ENCODE assay signal across 8 mouse cellular contexts in genomic region chr2:119742461-119743175, GRCm38 (mm10). TPM values are rescaled to one million over a fixed set of nuclear protein-coding genes. Genes with fewer than 3 reads are reported as not detected.
DNase-seq lines count a peak whose midpoint lies in the region; ATAC-seq and TF ChIP-seq lines count a peak whose summit lies in the region.

No protein-coding gene starts in this region.

- peak overlapping the region; percentile 28 for H3K9ac ChIP-seq in forebrain, embryonic 15.5 days (replicated peaks)
- peak overlapping the region; percentile 65 for H3K9ac ChIP-seq in intestine, postnatal 0 days (ENCODE audit: low read depth, low read length)
- peak overlapping the region; percentile 70 for H3K9ac ChIP-seq in lung, embryonic 14.5 days

- intact Hi-C loops in left cerebral cortex, postnatal 4 days (cut with DNase I) = no loop called here

- H3K36me3 ChIP-seq in forebrain, embryonic 15.5 days = no peaks in the 10 kb centered on the region
- no peaks in the 10 kb centered on the region for H3K36me3 ChIP-seq in intestine, postnatal 0 days (ENCODE audit: control insufficient read depth, insufficient read depth)
- H3K36me3 ChIP-seq in lung, embryonic 14.5 days (ENCODE audit: insufficient read depth) = no peaks in the 10 kb centered on the region

- H3K4me3 ChIP-seq in forebrain, embryonic 15.5 days = peak overlapping the region; percentile 53
- H3K4me3 ChIP-seq in intestine, postnatal 0 days (ENCODE audit: low read depth, low read length) = peak overlapping the region; percentile 64
- H3K4me3 ChIP-seq in lung, embryonic 14.5 days (ENCODE audit: low read depth, low read length) = peak overlapping the region; percentile 66

- peak; percentile 31; the same call in 1 of the 2 replicates for ATAC-seq in forebrain, embryonic 15.5 days (replicated peaks)
- ATAC-seq in intestine, postnatal 0 days = no peak
- peak; percentile 15 for ATAC-seq in lung, embryonic 14.5 days (ENCODE audit: insufficient read depth)
- ATAC-seq in megakaryocyte progenitor cell, adult 5-6 weeks (replicated peaks; ENCODE audit: poor library complexity) = no peak

- no peaks in the 10 kb centered on the region for H3K9me3 ChIP-seq in forebrain, embryonic 15.5 days
- H3K9me3 ChIP-seq in intestine, postnatal 0 days (ENCODE audit: control insufficient read depth) = no peaks in the 10 kb centered on the region
- H3K9me3 ChIP-seq in lung, embryonic 14.5 days (ENCODE audit: low read depth, low read length) = no peaks in the 10 kb centered on the region

- peaks cover 35% of the 10 kb centered on the region for H3K27me3 ChIP-seq in forebrain, embryonic 15.5 days
- no peaks in the 10 kb centered on the region for H3K27me3 ChIP-seq in intestine, postnatal 0 days (replicated peaks; ENCODE audit: control insufficient read depth, insufficient read depth, low read length)
- H3K27me3 ChIP-seq in lung, embryonic 14.5 days (ENCODE audit: insufficient read depth, low read length) = peaks cover 26% of the 10 kb centered on the region

- H3K4me1 ChIP-seq in forebrain, embryonic 15.5 days = peaks cover 36% of the 10 kb centered on the region
- peaks cover 7% of the 10 kb centered on the region; the same call in 1 of the 2 replicates for H3K4me1 ChIP-seq in intestine, postnatal 0 days (replicated peaks; ENCODE audit: control insufficient read depth, insufficient read depth, low read length)
- H3K4me1 ChIP-seq in lung, embryonic 14.5 days (ENCODE audit: insufficient read depth) = peaks cover 14% of the 10 kb centered on the region

- no peak for TF ChIP-seq CTCF in intestine, postnatal 0 days (IDR thresholded peaks at IDR 0.05; ENCODE audit: low read depth)
- TF ChIP-seq CTCF in lung, embryonic 14.5 days (IDR thresholded peaks at IDR 0.05; ENCODE audit: low read depth) = no peak

- under 1% methylated on average over 70 of the region's 70 CpGs for WGBS in forebrain, embryonic 15.5 days
- 1% methylated on average over 53 of the region's 70 CpGs for WGBS in intestine, postnatal 0 days
- 1% methylated on average over 70 of the region's 70 CpGs for WGBS in lung, embryonic 14.5 days

- peak overlapping the region; percentile 95 for H3K4me2 ChIP-seq in forebrain, embryonic 15.5 days (replicated peaks)
- peak overlapping the region; percentile 100 for H3K4me2 ChIP-seq in intestine, postnatal 0 days (replicated peaks; ENCODE audit: low read depth)
- H3K4me2 ChIP-seq in lung, embryonic 14.5 days = peak overlapping the region; percentile 99

- H3K27ac ChIP-seq in forebrain, embryonic 15.5 days (replicated peaks) = no peak overlapping the region
- H3K27ac ChIP-seq in intestine, postnatal 0 days (ENCODE audit: low read depth, low read length) = peak overlapping the region; percentile 97
- no peak overlapping the region for H3K27ac ChIP-seq in lung, embryonic 14.5 days (ENCODE audit: low read depth)

- peak; percentile 53 to 61 for DNase-seq in left cerebral cortex, adult 18-20 months (ENCODE audit: low spot score in 2 of 2)
- DNase-seq in left cerebral cortex, postnatal 4 days = no peak
- DNase-seq in T-cell, adult 2 months (ENCODE audit: low spot score) = peak; percentile 54
- DNase-seq in lung, embryonic 14.5 days = peak; percentile 17
- peak; percentile 56 to 58 for DNase-seq in right cerebral cortex, adult 2 months (ENCODE audit: low spot score in 2 of 2)

RNA-seq across cellular contexts. Expression of gene Itpka, which starts 0.5 kb away (rescaled TPM):
- total RNA-seq in left cerebral cortex, adult 18-20 months (2021) = 100 to 1,000 TPM; 179 to 201 TPM
- 10 to 100 TPM; 15.1 to 19.5 TPM for total RNA-seq in left cerebral cortex, postnatal 4 days (2021)
- polyA plus RNA-seq in forebrain, embryonic 15.5 days (2015; fragmentation: Nextera tagmentation; extraction: Ambion mirVana) = 0.63 and 1.3 TPM in 2 replicates
- polyA plus RNA-seq in intestine, postnatal 0 days (2015; fragmentation: Nextera tagmentation; extraction: Ambion mirVana) = 5.3 and 6.2 TPM in 2 replicates
- 1.3 TPM in 2 replicates for polyA plus RNA-seq in lung, embryonic 14.5 days (2014; fragmentation: Nextera tagmentation; extraction: Ambion mirVana)
- 0.20 and 0.29 TPM in 2 replicates for total RNA-seq in megakaryocyte progenitor cell, adult 5-6 weeks (2015)
- total RNA-seq in megakaryocyte progenitor cell, adult 5-6 weeks (2017) = 0.25 and 0.54 TPM in 2 replicates

RNA-seq across cellular contexts. Expression of gene Ltk, which starts 17.6 kb away (rescaled TPM):
- total RNA-seq in left cerebral cortex, adult 18-20 months (2021) = 10 to 100 TPM; 21.4 to 22.9 TPM
- total RNA-seq in left cerebral cortex, postnatal 4 days (2021) = 1 to 10 TPM; 1.3 to 2.3 TPM
- 0.33 and 0.51 TPM in 2 replicates for polyA plus RNA-seq in forebrain, embryonic 15.5 days (2015; fragmentation: Nextera tagmentation; extraction: Ambion mirVana)
- polyA plus RNA-seq in intestine, postnatal 0 days (2015; fragmentation: Nextera tagmentation; extraction: Ambion mirVana) = 1.5 and 1.6 TPM in 2 replicates
- polyA plus RNA-seq in lung, embryonic 14.5 days (2014; fragmentation: Nextera tagmentation; extraction: Ambion mirVana) = 0.66 and 0.83 TPM in 2 replicates
- total RNA-seq in megakaryocyte progenitor cell, adult 5-6 weeks (2015) = not detected in 2 replicates
- total RNA-seq in megakaryocyte progenitor cell, adult 5-6 weeks (2017) = not detected in 2 replicates

RNA-seq across cellular contexts. Expression of gene Rpap1, which starts 44.7 kb away (rescaled TPM):
- 10 to 100 TPM; 17.8 to 20.5 TPM for total RNA-seq in left cerebral cortex, adult 18-20 months (2021)
- total RNA-seq in left cerebral cortex, postnatal 4 days (2021) = 10 to 100 TPM; 17.6 to 18.4 TPM
- polyA plus RNA-seq in forebrain, embryonic 15.5 days (2015; fragmentation: Nextera tagmentation; extraction: Ambion mirVana) = 21.5 and 21.6 TPM in 2 replicates
- polyA plus RNA-seq in intestine, postnatal 0 days (2015; fragmentation: Nextera tagmentation; extraction: Ambion mirVana) = 8.2 and 10.7 TPM in 2 replicates
- polyA plus RNA-seq in lung, embryonic 14.5 days (2014; fragmentation: Nextera tagmentation; extraction: Ambion mirVana) = 30.7 and 34.2 TPM in 2 replicates
- 6.6 TPM in 2 replicates for total RNA-seq in megakaryocyte progenitor cell, adult 5-6 weeks (2015)
- total RNA-seq in megakaryocyte progenitor cell, adult 5-6 weeks (2017) = 9.6 and 9.7 TPM in 2 replicates

RNA-seq across cellular contexts. Expression of gene Tyro3, which starts 54.9 kb away (rescaled TPM):
- total RNA-seq in left cerebral cortex, adult 18-20 months (2021) = 100 to 1,000 TPM; 192 to 195 TPM
- total RNA-seq in left cerebral cortex, postnatal 4 days (2021) = 10 to 100 TPM; 40.9 to 50.9 TPM
- 15.9 and 17.9 TPM in 2 replicates for polyA plus RNA-seq in forebrain, embryonic 15.5 days (2015; fragmentation: Nextera tagmentation; extraction: Ambion mirVana)
- 4.5 and 5.6 TPM in 2 replicates for polyA plus RNA-seq in intestine, postnatal 0 days (2015; fragmentation: Nextera tagmentation; extraction: Ambion mirVana)
- 19.0 and 21.9 TPM in 2 replicates for polyA plus RNA-seq in lung, embryonic 14.5 days (2014; fragmentation: Nextera tagmentation; extraction: Ambion mirVana)
- total RNA-seq in megakaryocyte progenitor cell, adult 5-6 weeks (2015) = not detected in 2 replicates
- total RNA-seq in megakaryocyte progenitor cell, adult 5-6 weeks (2017) = not detected in 2 replicates

Comparison
In these comparisons a context has a peak if more than half of its experiments do, and no peak if none do; other contexts are left out.
1. RNA of gene Ltk, which starts 17.6 kb away (total RNA-seq): 21.4 to 22.9 TPM in left cerebral cortex, adult 18-20 months; 1.3 to 2.3 TPM in left cerebral cortex, postnatal 4 days and not detected in megakaryocyte progenitor cell, adult 5-6 weeks; every median in the first group is over 4 times any median in the second.
2. ATAC-seq: peak in forebrain, embryonic 15.5 days (single experiment) and lung, embryonic 14.5 days (single experiment); none in intestine, postnatal 0 days (single experiment) and megakaryocyte progenitor cell, adult 5-6 weeks (single experiment).
3. RNA of gene Itpka, which starts 0.5 kb away (total RNA-seq): 179 to 201 TPM in left cerebral cortex, adult 18-20 months and 15.1 to 19.5 TPM in left cerebral cortex, postnatal 4 days; 0.20 to 0.54 TPM in megakaryocyte progenitor cell, adult 5-6 weeks; every median in the first group is over 10 times any median in the second.
4. Peak in every context shown above with its lines, with median percentiles within 50 percentile points of each other: H3K4me2 ChIP-seq, H3K4me3 ChIP-seq and H3K9ac ChIP-seq.